Mouse (Mus musculus) MEL (cell line): Measurements from ENCODE around the gene Lrp11. TPM values are rescaled to one million over a fixed set of nuclear protein-coding genes. Genes with fewer than 3 reads are reported as not detected.

ENCODE experiments used
- DNase-seq: peaks from one replicate; pipeline ENCODE4 v3.0.0; 2011; ENCODE audit warnings: low read depth, low spot score
- H3K27ac ChIP-seq: 2 replicates; pipeline ENCODE4 v1.5.1; 2012; ENCODE audit warnings: low read depth, mild to moderate bottlenecking, control low read depth, low read length, moderate library complexity; ENCODE audit not compliant: control insufficient read depth
- H3K27me3 ChIP-seq, 2 experiments: fragments of 150-350 bp in 1 of 2; sonication (generic) in 1 of 2; 2 replicates each; pipeline ENCODE4 v1.6.1; 2012; ENCODE audit warnings: low read length in 2 of 2, mild to moderate bottlenecking in 2 of 2, improper control_type of control experiment in 1 of 2, moderate library complexity in 1 of 2; ENCODE audit not compliant: insufficient read depth in 2 of 2, control insufficient read depth in 1 of 2
- H3K36me3 ChIP-seq, 2 experiments: 2 replicates each; pipeline ENCODE4 v1.6.1; 2012 to 2014; ENCODE audit warnings: low read length in 2 of 2, improper control_type of control experiment in 1 of 2, inconsistent platforms in 1 of 2, mild to moderate bottlenecking in 1 of 2; ENCODE audit not compliant: insufficient read depth in 2 of 2, control insufficient read depth in 1 of 2
- H3K4me1 ChIP-seq, 2 experiments: fragments of 150-350 bp in 1 of 2; sonication (generic) in 1 of 2; 2 replicates each; pipeline ENCODE4 v1.6.1; 2012; ENCODE audit warnings: low read length in 2 of 2, improper control_type of control experiment in 1 of 2, mild to moderate bottlenecking in 1 of 2; ENCODE audit not compliant: insufficient read depth in 2 of 2, control insufficient read depth in 1 of 2
- H3K4me3 ChIP-seq, 2 experiments: fragments of 150-350 bp in 1 of 2; sonication (generic) in 1 of 2; 2 replicates each; pipeline ENCODE4 v1.5.1; 2012; ENCODE audit warnings: low read depth in 2 of 2, low read length in 2 of 2, mild to moderate bottlenecking in 2 of 2, moderate library complexity in 2 of 2, control low read depth in 1 of 2, improper control_type of control experiment in 1 of 2; ENCODE audit not compliant: control insufficient read depth in 1 of 2, insufficient read depth in 1 of 2
- H3K79me2 ChIP-seq: 2 replicates; pipeline ENCODE4 v1.6.1; 2012; ENCODE audit warnings: mild to moderate bottlenecking, low read length, moderate library complexity; ENCODE audit not compliant: control insufficient read depth, poor library complexity, insufficient read depth
- H3K9ac ChIP-seq: 2 replicates; pipeline ENCODE4 v1.6.1; 2012; ENCODE audit warnings: low read depth, mild to moderate bottlenecking, control low read depth, low read length, moderate library complexity; ENCODE audit not compliant: control insufficient read depth, poor library complexity, severe bottlenecking
- H3K9me3 ChIP-seq: fragments of 150-350 bp; sonication (generic); replicated peaks from 2 replicates; pipeline ENCODE4 v1.6.1; 2012; ENCODE audit warnings: mild to moderate bottlenecking, low read length, improper control_type of control experiment, moderate library complexity; ENCODE audit not compliant: insufficient read depth
- E2F4 ChIP-seq: IDR thresholded peaks from 2 replicates; pipeline ENCODE4 v1.6.1; 2011; ENCODE audit warnings: low read depth, low read length, improper control_type of control experiment, borderline replicate concordance
- ETS1 ChIP-seq: IDR thresholded peaks from 2 replicates; pipeline ENCODE4 v1.6.1; 2012; ENCODE audit warnings: low read depth, mild to moderate bottlenecking, inconsistent platforms, low read length, improper control_type of control experiment, moderate library complexity
- GATA1 ChIP-seq: IDR thresholded peaks from 2 replicates; pipeline ENCODE4 v1.6.1; 2011; ENCODE audit warnings: low read depth, low read length, improper control_type of control experiment
- HCFC1 ChIP-seq: IDR thresholded peaks from 2 replicates; pipeline ENCODE4 v1.6.1; 2012; ENCODE audit warnings: low read depth, mild to moderate bottlenecking, inconsistent platforms, low read length, improper control_type of control experiment, moderate library complexity
- JUND ChIP-seq: IDR thresholded peaks from 2 replicates; pipeline ENCODE4 v1.6.1; 2011; ENCODE audit warnings: low read depth, mild to moderate bottlenecking, improper control_type of control experiment, low read length
- MYB ChIP-seq: IDR thresholded peaks from 2 replicates; pipeline ENCODE4 v1.6.1; 2011; ENCODE audit warnings: mild to moderate bottlenecking, low read depth, low read length, improper control_type of control experiment
- POLR2AphosphoS2 ChIP-seq: IDR thresholded peaks from 2 replicates; pipeline ENCODE4 v1.6.1; 2011; ENCODE audit warnings: low read length, improper control_type of control experiment
- RAD21 ChIP-seq: IDR thresholded peaks from 2 replicates; pipeline ENCODE4 v1.6.1; 2011; ENCODE audit warnings: mild to moderate bottlenecking, low read depth, low read length, improper control_type of control experiment
- SIN3A ChIP-seq: IDR thresholded peaks from 2 replicates; pipeline ENCODE4 v1.6.1; 2012; ENCODE audit warnings: low read length, improper control_type of control experiment, inconsistent platforms
- TBP ChIP-seq: IDR thresholded peaks from 2 replicates; pipeline ENCODE4 v1.8.0; 2011; ENCODE audit warnings: low read depth, low read length, improper control_type of control experiment
- ZC3H11A ChIP-seq: IDR thresholded peaks from 2 replicates; pipeline ENCODE4 v1.6.1; 2012; ENCODE audit warnings: low read depth, mild to moderate bottlenecking, inconsistent platforms, low read length, improper control_type of control experiment
- ZKSCAN1 ChIP-seq: IDR thresholded peaks from 2 replicates; pipeline ENCODE4 v1.6.1; 2012; ENCODE audit warnings: low read depth, mild to moderate bottlenecking, inconsistent platforms, low read length, improper control_type of control experiment, moderate library complexity
- polyA plus RNA-seq, 2 experiments: library from polyadenylated mRNA; stranded (reverse) in 1 of 2; unstranded in 1 of 2; fragments of >175 nt in 1 of 2; fragments of >200 nt in 1 of 2; gene quantifications; 2 replicates each; pipeline versions ENCODE4 v1.2.1 to v1.2.4; 2012; ENCODE audit warnings: low replicate concordance in 2 of 2, low read depth in 1 of 2; ENCODE audit not compliant: insufficient read length in 2 of 2, insufficient read depth in 1 of 2, missing spikeins in 1 of 2
- total RNA-seq: library from RNA; depleted of rRNA; stranded (reverse); fragments of 300-350 nt; gene quantifications from 2 replicates; pipeline ENCODE4 v1.2.3, GENCODE M21; 2012

Lrp11 gene
- total and polyA plus RNA-seq, 3 experiments = 0.92 to 1.0 TPM; not detected in 1

DNA sequence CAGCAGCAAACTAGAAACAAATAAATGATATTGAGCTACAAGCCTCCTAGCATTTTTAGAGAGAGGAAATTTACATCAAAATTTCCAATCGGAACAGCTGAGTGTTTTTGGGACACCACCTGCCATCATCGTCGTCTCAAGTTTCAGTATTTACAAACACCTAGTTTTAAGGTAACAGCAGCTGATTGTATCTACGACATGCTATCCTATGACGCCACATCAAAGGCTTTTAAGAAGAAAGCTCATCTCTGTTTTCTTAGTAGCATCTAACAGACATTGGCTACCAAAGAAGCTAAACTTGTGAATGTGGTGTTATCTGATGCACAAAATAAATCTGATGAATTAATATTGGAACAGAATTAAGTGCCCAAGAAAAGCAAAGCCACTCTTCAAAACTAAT, 40.7 kb downstream of the Lrp11 start:
- no peak overlapping the region for H3K4me3 ChIP-seq
- no peak overlapping the region for H3K27ac ChIP-seq
- DNase-seq = no peak
- H3K4me1 ChIP-seq = no peaks in the 10 kb centered on the region; a peak in 2 of 4 replicates
- H3K9me3 ChIP-seq = no peaks in the 10 kb centered on the region
- H3K9ac ChIP-seq = no peak overlapping the region
- no peaks in the 10 kb centered on the region for H3K27me3 ChIP-seq
- TF ChIP-seq JUND (no peak), SIN3A (no peak), MYB (no peak), GATA1 (no peak), HCFC1 (no peak), ZC3H11A (no peak), ZKSCAN1 (no peak), RAD21 (no peak), E2F4 (no peak)
- H3K36me3 ChIP-seq = peaks cover 0 to 10% of the 10 kb centered on the region in 2 experiments; a peak in 3 of 4 replicates
- H3K79me2 ChIP-seq = no peaks in the 10 kb centered on the region

- H3K4me3 ChIP-seq = no peak overlapping the region
- DNase-seq = no peak
- H3K9me3 ChIP-seq = no peaks in the 10 kb centered on the region
- no peaks in the 10 kb centered on the region for H3K79me2 ChIP-seq
- peaks cover 0 to 10% of the 10 kb centered on the region in 2 experiments; a peak in 3 of 4 replicates for H3K36me3 ChIP-seq
- no peaks in the 10 kb centered on the region for H3K27me3 ChIP-seq
- H3K27ac ChIP-seq = no peak overlapping the region
- H3K4me1 ChIP-seq = no peaks in the 10 kb centered on the region; a peak in 2 of 4 replicates
- H3K9ac ChIP-seq = no peak overlapping the region
- no peak for TF ChIP-seq SIN3A
- TF ChIP-seq TBP = 0 out of 2 replicates have a peak, but pooled peaks have one; percentile 27
- TF ChIP-seq POLR2AphosphoS2 = peak; percentile 55; the same call in 1 of the 2 replicates
- TF ChIP-seq, all 39 proteins: peak for 2
Measured at GRCm38 (mm10) chr10:7630951-7631720, 41.5 kb downstream of the Lrp11 start.

DNA sequence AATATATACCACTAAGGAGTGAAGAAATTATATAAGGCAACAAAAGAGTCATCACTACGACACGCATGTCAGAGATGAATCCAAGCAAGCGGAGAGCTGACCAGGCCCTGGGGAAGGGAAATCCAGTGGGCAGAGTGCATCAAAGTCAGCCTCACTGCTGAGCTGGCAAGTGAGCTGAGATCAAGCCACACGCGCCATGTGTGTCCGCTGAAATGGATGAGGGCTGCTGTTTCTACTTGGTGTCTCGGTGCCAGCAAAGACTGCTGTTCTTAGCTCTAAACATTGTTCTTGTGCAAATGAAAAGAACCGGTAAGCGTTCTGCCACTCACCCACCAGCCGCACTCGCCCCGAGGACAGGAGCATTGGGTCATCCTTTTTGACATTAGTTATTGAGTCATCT, 50.8 kb downstream of the Lrp11 start:
- Histone ChIP-seq H3K4me1 (no peaks in the 10 kb centered on the region), H3K36me3 (peaks cover 0 to 31% of the 10 kb centered on the region in 2 experiments; a peak in 2 of 4 replicates), H3K4me3 (no peak overlapping the region), H3K9me3 (no peaks in the 10 kb centered on the region), H3K79me2 (peaks cover 2% of the 10 kb centered on the region; the same call in 1 of the 2 replicates), H3K27ac (no peak overlapping the region), H3K9ac (no peak overlapping the region), H3K27me3 (no peaks in the 10 kb centered on the region)
- no peak for DNase-seq
- TF ChIP-seq ZC3H11A (no peak), ETS1 (no peak)
